Mouse (Mus musculus) macrophage (primary cell): ENCODE data around the gene Olfr836. TPM values are rescaled to one million over a fixed set of nuclear protein-coding genes. Genes with fewer than 3 reads are reported as not detected.
"Not testable (repeated sequence)": the region's sequence is repeated elsewhere in the genome, so short reads cannot be mapped to it uniquely, and the experiment has no call there.

Source experiments
- H3K27ac ChIP-seq: fragments of 350-480 bp; formaldehyde crosslinking; 2 replicates; pipeline ENCODE4 v1.9.0; 2021
- H3K36me3 ChIP-seq: fragments of 350-480 bp; formaldehyde crosslinking; 2 replicates; pipeline ENCODE4 v1.9.0; 2021; ENCODE audit errors: inconsistent target
- H3K4me3 ChIP-seq: fragments of 350-480 bp; formaldehyde crosslinking; 2 replicates; pipeline ENCODE4 v1.9.0; 2021; ENCODE audit errors: inconsistent target
- H3K79me2 ChIP-seq: fragments of 350-480 bp; formaldehyde crosslinking; 2 replicates; pipeline ENCODE4 v1.9.0; 2021; ENCODE audit errors: inconsistent target
- WGBS: methylation state at CpG from one replicate; pipeline ENCODE4 v1.1.7; 2026; ENCODE audit warnings: inconsistent platforms; ENCODE audit not compliant: missing documents; 5-methylcytosine and 5-hydroxymethylcytosine counted together
- polyA plus RNA-seq: library from polyadenylated mRNA; stranded (reverse); fragments of 250-400 nt; gene quantifications from 3 replicates; pipeline ENCODE4 v1.2.4, GENCODE M21; 2018; ENCODE audit warnings: inconsistent platforms
- total RNA-seq, 78 experiments: library from RNA; depleted of rRNA; stranded (reverse); fragments of 250-400 nt; gene quantifications; 1 replicate in 9 of 78; 2 replicates in 24 of 78; 3 replicates in 43 of 78; 4 replicates in 2 of 78; pipeline ENCODE4 v1.2.4; 2018; ENCODE audit warnings: inconsistent platforms in 56 of 78

Olfr836 gene
- total RNA-seq (2018; cell fraction: chromatin; rRNA removed) = not detected
- total RNA-seq (2018; cell fraction: cytosol; rRNA removed) = not detected
- total RNA-seq (2018; cell fraction: nucleus; rRNA removed) = not detected
- not detected in 3 replicates for polyA plus RNA-seq

GRCm38 (mm10) chr9:19120082-19120481 lies at the start of gene Olfr836:
Gene Olfr836, plus strand, starts transcription at chr9:19120382.
- Histone ChIP-seq H3K79me2 (no peaks in the 10 kb centered on the region), H3K27ac (no peak within 1 kb of the TSS)

GRCm38 (mm10) chr9:19084986-19085385 lies 35.2 kb upstream of the Olfr836 start:
- Histone ChIP-seq H3K4me3 (no peak overlapping the region), H3K36me3 (no peaks in the 10 kb centered on the region), H3K27ac (no peak overlapping the region), H3K79me2 (no peaks in the 10 kb centered on the region)
- WGBS = 29% methylated on average over 3 of the region's 3 CpGs

More at GRCm38 (mm10) chr9:19120082-19120481, at the start of gene Olfr836:
- Histone ChIP-seq H3K4me3 (no peak within 1 kb of the TSS), H3K36me3 (no peaks in the 10 kb centered on the region)

- not testable (repeated sequence) for H3K36me3 ChIP-seq, H3K79me2 ChIP-seq, H3K27ac ChIP-seq, H3K4me3 ChIP-seq
- 46% methylated on average over 6 of the region's 6 CpGs for WGBS
Observed at GRCm38 (mm10) chr9:19092889-19093753, 27.1 kb upstream of the Olfr836 start.

- Histone ChIP-seq H3K79me2 (no peaks in the 10 kb centered on the region), H3K4me3 (no peak overlapping the region), H3K27ac (no peak overlapping the region), H3K36me3 (no peaks in the 10 kb centered on the region)
- 87% methylated on average over 4 of the region's 4 CpGs for WGBS
Observed at GRCm38 (mm10) chr9:19097286-19097685, 22.9 kb upstream of the Olfr836 start.

- WGBS = 100% methylated on average over 1 of the region's 1 CpGs
- H3K27ac ChIP-seq = no peak within 1 kb of the TSS
Observed at GRCm38 (mm10) chr9:19136017-19136416, 15.8 kb downstream of the Olfr836 start, which contains the start of gene Olfr837. Gene Olfr837, plus strand, starts transcription at chr9:19136317.

More at GRCm38 (mm10) chr9:19136017-19136416, 15.8 kb downstream of the Olfr836 start, which contains the start of gene Olfr837:
- H3K79me2 ChIP-seq = no peaks in the 10 kb centered on the region
- H3K36me3 ChIP-seq = no peaks in the 10 kb centered on the region
- H3K4me3 ChIP-seq = no peak within 1 kb of the TSS

Other genes starting within 250 kb of the Olfr836 start
- not detected in 3 replicates for gene Olfr830, start 245.7 kb upstream of the Olfr836 start, polyA plus RNA-seq
- not detected in 3 replicates for gene Olfr832, start 183.3 kb upstream of the Olfr836 start, polyA plus RNA-seq
- not detected in 3 replicates for gene Olfr834, start 132.4 kb upstream of the Olfr836 start, polyA plus RNA-seq
- gene Olfr835, start 87.6 kb upstream of the Olfr836 start, polyA plus RNA-seq = not detected in 3 replicates
- not detected in 3 replicates for gene Olfr837, start 15.9 kb downstream of the Olfr836 start, polyA plus RNA-seq
- not detected in 3 replicates for gene Olfr839-ps1, start 56.9 kb downstream of the Olfr836 start, polyA plus RNA-seq
- not detected in 3 replicates for gene Olfr843, start 131.6 kb downstream of the Olfr836 start, polyA plus RNA-seq
- gene Olfr844, start 196.0 kb downstream of the Olfr836 start, polyA plus RNA-seq = not detected in 3 replicates
- gene Olfr845, start 216.1 kb downstream of the Olfr836 start, polyA plus RNA-seq = not detected in 3 replicates
- gene Olfr846, start 243.6 kb downstream of the Olfr836 start, polyA plus RNA-seq = not detected in 3 replicates